Mouse (Mus musculus): ENCODE measurements around the gene Mtmr1. TPM values are rescaled to one million over a fixed set of nuclear protein-coding genes. Genes with fewer than 3 reads are reported as not detected.

Gene Mtmr1
- total RNA-seq, 2 experiments from 2014 or later = 50.1 to 53.9 TPM

- DNase-seq (ENCODE audit: extremely low spot score in 1 of 2, low spot score in 1 of 2) = no peak
Observed at GRCm38 (mm10) chrX:71439473-71439872, 74.9 kb downstream of the Mtmr1 start.

GRCm38 (mm10) chrX:71442916-71443315 is 78.4 kb downstream of the Mtmr1 start:
- DNase-seq (ENCODE audit: extremely low spot score in 1 of 2, low spot score in 1 of 2) = no peak

- DNase-seq (ENCODE audit: extremely low spot score in 1 of 2, low spot score in 1 of 2) = no peak
Observed at GRCm38 (mm10) chrX:71456078-71456737, 91.6 kb downstream of the Mtmr1 start.

- no peak for DNase-seq (ENCODE audit: extremely low spot score in 1 of 2, low spot score in 1 of 2)
Observed at GRCm38 (mm10) chrX:71464138-71464826, 99.7 kb downstream of the Mtmr1 start.

GRCm38 (mm10) chrX:71465417-71465816 is 100.9 kb downstream of the Mtmr1 start:
- DNase-seq (ENCODE audit: extremely low spot score in 1 of 2, low spot score in 1 of 2) = no peak

DNA sequence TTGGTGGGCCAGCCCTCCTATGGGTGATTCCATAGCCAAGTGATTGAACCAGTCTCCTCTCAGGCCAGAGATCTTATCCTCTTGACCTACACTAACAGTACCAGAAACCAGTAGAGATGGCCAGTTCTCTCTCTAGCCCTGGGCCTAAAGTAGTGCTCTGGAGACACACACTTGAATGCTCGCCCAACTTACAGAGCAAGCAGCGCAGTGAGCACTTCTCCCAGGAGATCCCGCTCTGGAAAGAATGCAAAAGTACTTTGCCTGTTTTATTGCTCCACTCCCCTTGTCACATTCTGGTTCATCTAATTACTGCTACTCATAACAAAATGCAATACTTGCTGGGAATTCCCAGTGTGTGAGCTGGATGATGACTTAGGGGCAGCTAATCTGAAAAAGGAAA is 102.9 kb downstream of the Mtmr1 start:
- no peak for DNase-seq (ENCODE audit: extremely low spot score in 1 of 2, low spot score in 1 of 2)

Other genes starting within 250 kb of the Mtmr1 start
- 1 to 10 TPM; 5.1 to 7.8 TPM for gene Mtm1, start 154.0 kb upstream of the Mtmr1 start, total RNA-seq (2021)
- gene Cd99l2, start 128.1 kb downstream of the Mtmr1 start, total RNA-seq (2021) = 10 to 100 TPM; 49.1 to 50.4 TPM
- gene Hmgb3, start 191.2 kb downstream of the Mtmr1 start, total RNA-seq (2021) = 10 to 100 TPM; 17.9 to 20.4 TPM

All from layer of hippocampus, postnatal 25 days (tissue).